In the genomic region with DNA sequence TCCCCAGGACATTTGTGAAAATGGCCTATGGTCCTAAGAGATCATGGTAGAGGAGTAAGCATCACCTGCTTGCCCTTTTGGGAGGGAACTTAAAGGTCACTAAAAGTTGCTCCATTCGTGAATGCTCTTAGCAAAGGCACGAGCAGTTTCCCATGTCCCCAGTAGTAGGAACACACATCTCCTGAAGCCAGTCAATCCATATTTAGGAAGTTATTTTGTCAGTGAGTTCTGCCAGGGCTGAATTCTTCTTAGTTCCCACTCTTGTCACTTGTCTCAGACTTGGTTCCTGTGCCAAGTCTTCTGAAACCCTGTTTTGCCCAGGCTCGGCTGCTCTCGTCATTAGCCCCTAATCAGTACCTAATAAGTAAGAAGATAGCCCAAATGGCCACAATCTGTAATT, we compare ENCODE assay signal across 15 mouse cellular contexts.
"Had no signal": no experiment of that assay in that cellular context is flagged by ENCODE, and none has a peak within 500 bp of the region (broad histone marks: within the 10 kb centered on the region; RNA-seq: fewer than 3 reads in every experiment).

No protein-coding gene starts in this region.

- H3K4me2 ChIP-seq: kidney, embryonic 15.5 days; limb, embryonic 13.5 days; liver, embryonic 13.5 days; midbrain, embryonic 12.5 days; neural tube, embryonic 13.5 days had no signal

- H3K27ac ChIP-seq: kidney, embryonic 15.5 days; limb, embryonic 13.5 days; midbrain, embryonic 12.5 days; neural tube, embryonic 13.5 days had no signal

- H3K9me3 ChIP-seq: kidney, embryonic 15.5 days; liver, embryonic 13.5 days; midbrain, embryonic 12.5 days; neural tube, embryonic 13.5 days had no signal

- ATAC-seq: midbrain, embryonic 16.5 days had no signal

- DNase-seq: kidney, adult 2 months; kidney, postnatal 14 days; left cerebral cortex, postnatal 4 days; liver, embryonic 13.5 days; lung, adult 18-20 months; retina, postnatal 1 day; right cerebral cortex, postnatal 4 days; spleen, adult 18-20 months; thymus, adult 2 months; thymus, postnatal 36 days had no signal

- H3K9ac ChIP-seq: kidney, embryonic 15.5 days; limb, embryonic 13.5 days; liver, embryonic 13.5 days; midbrain, embryonic 12.5 days; neural tube, embryonic 13.5 days had no signal

- H3K4me3 ChIP-seq: kidney, embryonic 15.5 days; limb, embryonic 13.5 days; liver, embryonic 13.5 days; midbrain, embryonic 12.5 days; neural tube, embryonic 13.5 days had no signal

- H3K36me3 ChIP-seq: kidney, embryonic 15.5 days; limb, embryonic 13.5 days; liver, embryonic 13.5 days; midbrain, embryonic 12.5 days; neural tube, embryonic 13.5 days had no signal

- H3K4me1 ChIP-seq: midbrain, embryonic 12.5 days had no signal

- H3K27me3 ChIP-seq: kidney, embryonic 15.5 days; limb, embryonic 13.5 days; liver, embryonic 13.5 days; midbrain, embryonic 12.5 days; neural tube, embryonic 13.5 days had no signal
